Mouse (Mus musculus) CD8-positive naive resting alpha-beta T cell, adult 2 months (primary cell): ENCODE results near the gene Agbl4.

Experiments
- DNase-seq, 2 experiments: peaks; one replicate each; pipeline ENCODE4 v3.0.0; 2022; ENCODE audit warnings: low read depth in 2 of 2, low spot score in 2 of 2

Gene Agbl4

DNA sequence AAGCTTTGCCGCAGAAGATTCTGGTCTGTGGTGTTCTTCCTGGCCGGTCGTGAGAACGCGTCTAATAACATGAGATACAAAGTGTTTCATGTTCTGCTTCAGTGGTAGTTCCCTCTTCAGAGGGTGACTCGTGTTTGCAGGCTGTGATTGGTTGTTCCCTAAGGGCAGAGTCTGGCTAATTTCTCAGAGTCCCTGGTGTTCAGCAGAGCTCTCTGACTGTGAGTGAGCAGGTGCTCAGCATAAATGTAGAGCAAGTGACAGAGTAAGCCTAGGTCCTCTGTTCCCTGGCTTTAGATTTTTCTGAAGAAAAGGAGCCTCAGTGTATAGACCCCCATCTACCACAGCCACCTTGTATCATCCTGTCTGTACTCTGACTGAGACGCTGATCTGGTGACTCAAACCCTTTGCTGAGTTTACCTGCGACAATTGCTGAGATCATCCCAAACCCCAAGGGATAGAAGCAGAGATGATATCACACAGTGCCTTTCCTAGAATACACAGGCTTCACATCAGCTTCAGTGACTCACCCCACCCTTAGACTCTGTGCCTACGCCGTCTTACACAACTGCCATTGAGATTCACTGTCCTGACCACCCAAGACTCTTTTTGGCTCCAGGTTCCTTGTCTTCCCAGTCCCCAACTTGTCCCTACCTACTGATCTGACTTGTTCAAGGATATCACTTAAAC lies 1179.8 kb downstream of the Agbl4 start:
- no peak for DNase-seq

- no peak for DNase-seq
Measured at GRCm38 (mm10) chr4:111579115-111579862, 1181.8 kb downstream of the Agbl4 start.

DNA sequence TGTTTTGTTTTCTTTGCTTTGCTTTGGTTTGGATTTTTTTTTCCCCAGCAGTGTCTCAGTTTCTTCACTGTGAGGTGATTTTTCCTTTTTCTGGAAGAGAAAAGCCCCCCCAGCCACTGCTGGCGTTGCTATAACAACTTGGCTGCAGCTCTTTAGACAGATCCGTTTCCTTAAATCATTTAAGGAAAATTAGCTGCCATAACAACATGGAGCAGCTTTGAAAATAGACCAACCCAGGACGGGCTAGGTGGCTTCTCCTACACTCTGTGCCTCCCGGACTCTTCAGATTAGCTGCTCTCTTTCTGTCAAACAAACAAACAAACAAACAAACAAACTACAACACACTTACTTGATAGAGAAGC lies 1182.4 kb downstream of the Agbl4 start:
- DNase-seq, result no peak

DNA sequence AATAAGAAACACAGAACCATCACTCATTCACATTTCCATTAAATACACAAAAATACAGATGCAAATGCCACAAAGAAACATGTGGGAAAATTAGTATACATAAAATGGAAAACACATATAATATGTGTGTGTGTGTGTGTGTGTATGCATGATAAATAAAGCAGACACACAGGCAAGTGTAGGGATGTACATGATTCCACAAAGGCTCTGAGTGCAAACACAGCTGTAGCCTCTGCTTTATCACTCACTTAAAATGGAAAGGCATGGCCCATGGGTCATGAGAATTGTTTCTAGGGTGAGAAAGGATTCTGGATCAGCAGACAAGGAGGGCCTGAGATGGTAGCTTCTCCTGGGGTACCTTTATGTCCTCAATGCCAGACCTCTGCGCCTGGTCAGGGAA lies 1182.8 kb downstream of the Agbl4 start:
- no peak for DNase-seq

GRCm38 (mm10) chr4:111583562-111584237 lies 1186.2 kb downstream of the Agbl4 start:
- DNase-seq, result no peak

DNA sequence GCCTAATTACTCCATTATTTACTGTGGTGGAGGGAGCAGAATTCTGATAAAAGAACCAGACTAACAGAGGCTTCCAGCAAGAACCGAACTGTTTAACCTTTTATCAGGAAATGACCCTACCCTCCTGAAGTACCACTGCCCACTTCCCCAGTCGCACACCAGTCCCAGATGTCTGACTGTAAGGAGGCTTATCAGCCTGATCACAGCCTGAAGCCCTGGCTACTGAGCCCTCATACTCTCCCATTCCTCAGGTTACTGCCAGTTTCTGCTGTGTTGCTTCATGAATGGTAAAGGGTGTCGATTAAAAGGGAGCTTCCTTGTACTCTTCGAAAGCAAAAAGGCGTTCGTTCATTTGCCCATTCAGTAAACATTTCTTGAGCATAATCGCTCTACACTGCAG lies 1186.8 kb downstream of the Agbl4 start:
- DNase-seq, result no peak

DNA sequence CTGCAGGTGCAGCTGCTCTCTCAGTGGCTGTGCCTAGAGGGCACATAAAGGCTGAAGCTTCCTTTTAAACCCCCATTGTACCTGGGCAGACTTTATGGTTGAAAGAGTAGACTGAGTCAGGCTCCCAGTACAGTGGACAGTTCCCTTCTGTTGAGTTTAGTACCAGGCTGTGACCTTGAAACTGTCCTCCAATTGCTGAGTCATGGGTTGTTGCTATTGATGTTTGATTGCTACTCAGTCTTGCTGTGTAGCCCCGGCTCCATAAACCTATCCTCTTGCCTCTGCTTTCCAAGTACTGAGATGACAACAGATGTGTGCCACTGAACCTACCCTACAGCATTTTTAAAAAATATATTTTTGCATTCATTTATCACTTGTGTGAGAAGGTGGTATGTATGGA lies 1190.8 kb downstream of the Agbl4 start:
- no peak for DNase-seq

- no peak for DNase-seq
Measured at GRCm38 (mm10) chr4:111589467-111590170, 1192.2 kb downstream of the Agbl4 start.

- DNase-seq, result no peak
Measured at GRCm38 (mm10) chr4:111594655-111595295, 1197.3 kb downstream of the Agbl4 start.

DNA sequence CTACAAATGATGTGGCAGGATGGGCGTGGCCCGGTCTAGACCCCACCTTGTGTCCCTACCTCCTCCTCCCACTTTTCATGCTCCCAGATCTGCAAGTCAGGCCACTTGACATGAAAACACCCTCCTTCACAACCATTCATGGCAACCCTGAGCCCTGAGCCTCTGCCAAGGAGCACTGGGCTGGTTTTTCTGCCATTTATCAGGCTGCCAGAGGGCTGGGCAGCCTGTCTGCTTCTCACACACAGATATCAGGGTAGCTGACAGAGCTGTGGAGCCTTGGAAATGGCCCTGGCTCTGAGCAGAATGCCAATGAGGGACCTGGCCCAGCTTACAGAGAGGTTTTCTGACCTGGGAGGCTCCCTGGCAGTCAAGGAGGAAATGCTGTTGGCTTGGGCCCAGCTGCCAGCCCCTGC lies 1199.8 kb downstream of the Agbl4 start:
- DNase-seq, result no peak

- DNase-seq, result no peak
Measured at GRCm38 (mm10) chr4:111597986-111598385, 1200.5 kb downstream of the Agbl4 start.

DNA sequence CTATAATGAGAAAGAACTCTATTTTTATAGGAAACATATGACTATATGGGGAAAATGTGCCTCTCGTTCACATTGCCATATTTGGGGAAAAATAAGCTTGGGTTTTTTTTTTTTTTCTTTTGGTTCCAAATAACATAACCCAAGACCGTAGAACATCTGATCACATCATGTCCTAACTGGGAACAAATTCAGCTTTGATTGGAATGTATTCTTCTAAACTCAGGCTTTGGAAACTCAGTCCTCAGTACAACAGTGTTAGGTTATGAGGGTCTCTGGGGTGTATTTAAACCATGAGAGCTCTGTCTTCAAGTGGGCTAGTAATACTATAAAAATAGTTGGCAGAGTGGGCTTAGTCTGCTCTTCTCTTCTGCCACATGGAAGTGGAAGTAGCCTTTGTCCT lies 1205.7 kb downstream of the Agbl4 start:
- no peak for DNase-seq

DNA sequence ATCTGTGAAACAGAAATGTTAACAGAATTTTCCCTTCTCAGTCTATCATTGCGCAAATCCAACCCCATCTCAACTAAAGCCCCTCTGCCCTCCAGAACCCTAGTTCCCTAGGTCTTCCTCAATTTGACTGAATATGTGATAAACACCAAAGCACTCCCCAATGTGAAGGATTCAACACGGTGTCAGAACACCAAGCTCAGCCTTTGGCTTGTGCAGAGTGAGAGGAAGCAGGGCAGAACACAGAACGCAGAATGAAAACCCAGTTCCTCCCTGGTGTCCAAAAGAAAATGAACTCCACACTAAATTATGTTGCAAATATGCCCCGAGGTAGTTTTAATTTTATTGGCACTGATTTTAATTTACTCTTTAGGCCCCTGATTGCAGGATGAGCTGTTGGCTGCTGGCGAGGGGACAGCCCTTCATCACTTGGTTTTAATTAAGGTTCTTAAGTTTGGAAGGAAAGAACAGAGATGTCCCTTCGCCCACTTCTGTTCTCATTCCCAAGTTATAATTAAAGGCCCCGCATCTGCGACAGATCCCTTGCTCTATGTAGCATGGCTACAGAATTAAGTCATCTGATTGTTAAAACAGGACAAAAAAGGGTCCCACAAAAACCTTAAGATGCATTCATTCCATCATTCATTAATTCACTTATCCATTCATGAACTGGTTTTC lies 1210.5 kb downstream of the Agbl4 start:
- no peak for DNase-seq

GRCm38 (mm10) chr4:111621865-111622264 lies 1224.4 kb downstream of the Agbl4 start:
- DNase-seq, result no peak

GRCm38 (mm10) chr4:111624914-111625313 lies 1227.5 kb downstream of the Agbl4 start:
- DNase-seq, result no peak

GRCm38 (mm10) chr4:111626118-111626830 lies 1228.8 kb downstream of the Agbl4 start:
- DNase-seq, result peak in 1 of 2 experiments; percentile 3

DNA sequence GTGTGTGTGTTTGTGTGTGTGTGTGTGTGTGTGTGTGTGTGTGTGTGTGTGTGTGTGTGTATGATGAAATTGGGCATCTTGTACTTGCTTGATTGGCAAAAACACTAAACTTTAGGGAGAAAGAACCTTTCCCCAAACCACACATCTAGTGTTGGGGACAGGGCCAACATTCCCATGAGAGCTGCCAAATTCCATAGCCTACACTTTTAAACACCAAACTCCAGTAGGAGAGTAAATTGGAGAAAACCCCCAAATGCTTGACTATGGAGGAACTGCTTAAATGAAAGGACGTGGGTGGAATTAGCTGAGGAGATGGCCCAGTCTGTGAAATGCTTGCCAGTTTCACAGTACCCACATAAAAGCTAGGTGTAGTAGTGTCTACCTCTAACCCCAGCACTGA lies 1235.2 kb downstream of the Agbl4 start:
- no peak for DNase-seq

GRCm38 (mm10) chr4:111635538-111636124 lies 1238.2 kb downstream of the Agbl4 start:
- DNase-seq, result no peak

DNA sequence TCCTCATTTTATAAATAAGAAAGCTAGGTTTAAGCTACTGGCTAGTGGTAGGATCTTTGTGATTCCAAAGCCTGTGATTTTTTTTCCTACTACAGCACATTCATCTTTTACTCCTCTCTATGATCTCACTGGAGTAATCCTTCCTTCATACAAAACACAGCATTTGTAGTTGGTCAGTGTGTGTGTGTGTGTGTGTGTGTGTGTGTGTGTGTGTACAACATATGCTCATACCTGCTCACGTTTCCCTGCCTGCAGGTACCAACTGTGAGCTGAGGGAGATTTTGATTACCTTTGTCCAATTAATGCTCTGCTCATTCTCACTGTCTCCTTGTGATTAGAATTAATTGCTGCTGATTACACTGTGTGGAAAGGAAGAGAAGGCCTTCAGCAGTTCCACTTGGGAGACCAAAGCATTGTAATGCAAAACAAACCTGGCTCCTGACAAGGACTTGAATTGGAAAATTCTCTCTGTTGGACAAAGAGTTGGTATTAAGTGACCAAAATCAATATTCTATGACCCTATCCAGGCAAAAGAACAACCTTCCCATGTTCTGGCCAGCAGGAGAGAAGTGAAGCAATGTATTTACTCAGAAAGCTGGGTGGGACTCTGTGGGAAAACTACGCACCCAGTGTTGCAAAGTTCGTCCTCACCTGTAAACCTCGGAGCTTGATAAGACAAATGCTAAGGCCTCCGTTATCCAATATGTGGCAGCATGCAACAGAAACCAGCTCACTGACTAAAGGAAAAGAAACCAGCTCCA lies 1241.7 kb downstream of the Agbl4 start:
- no peak for DNase-seq
